Mouse (Mus musculus): ENCODE results near the gene Wdr35. TPM values are rescaled to one million over a fixed set of nuclear protein-coding genes. Genes with fewer than 3 reads are reported as not detected.

The Wdr35 gene
- total and polyA plus RNA-seq, 3 experiments: 3.4 to 9.5 (median 9.0) TPM

DNA sequence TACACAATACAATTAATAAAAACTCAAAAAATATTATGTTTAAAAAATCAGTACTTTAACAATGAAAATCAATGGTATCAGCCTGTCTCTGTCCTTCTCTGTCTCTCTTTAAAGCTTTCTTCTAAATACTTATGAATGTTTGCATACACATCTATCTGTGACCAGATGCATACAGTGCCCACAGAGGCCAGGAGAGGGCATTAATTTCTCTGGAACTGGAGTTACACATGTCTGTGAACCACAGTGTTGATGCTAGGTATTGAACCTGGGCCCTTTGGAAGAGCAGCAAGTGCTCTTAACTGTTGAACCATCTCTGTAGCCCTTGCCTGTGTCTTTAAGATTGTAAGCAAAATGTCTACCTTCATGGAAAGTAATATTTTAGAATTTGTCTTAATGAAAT, 59.4 kb downstream of the Wdr35 start:
- DNase-seq: no peak
- Histone ChIP-seq H3K79me2 (replicated peaks; ENCODE audit: control insufficient read depth, insufficient read depth, low read length) (no peaks in the 10 kb centered on the region), H3K4me3 (no peak overlapping the region), H3K9ac (ENCODE audit: low read depth, low read length) (no peak overlapping the region), H3K4me1 (ENCODE audit: control insufficient read depth, insufficient read depth, low read length) (no peaks in the 10 kb centered on the region), H3K36me3 (ENCODE audit: control insufficient read depth, insufficient read depth, low read length) (no peaks in the 10 kb centered on the region), H3K27me3 (ENCODE audit: control insufficient read depth, insufficient read depth, low read length) (no peaks in the 10 kb centered on the region), H3K27ac (no peak overlapping the region)
- TF ChIP-seq EP300 (IDR thresholded peaks at IDR 0.05; ENCODE audit: insufficient read depth, low read depth, low read length): no peak
- TF ChIP-seq CTCF (IDR thresholded peaks at IDR 0.05): peak; percentile 12; the same call in 1 of the 2 replicates
- intact Hi-C loops (cut with DNase I): no loop called here

DNA sequence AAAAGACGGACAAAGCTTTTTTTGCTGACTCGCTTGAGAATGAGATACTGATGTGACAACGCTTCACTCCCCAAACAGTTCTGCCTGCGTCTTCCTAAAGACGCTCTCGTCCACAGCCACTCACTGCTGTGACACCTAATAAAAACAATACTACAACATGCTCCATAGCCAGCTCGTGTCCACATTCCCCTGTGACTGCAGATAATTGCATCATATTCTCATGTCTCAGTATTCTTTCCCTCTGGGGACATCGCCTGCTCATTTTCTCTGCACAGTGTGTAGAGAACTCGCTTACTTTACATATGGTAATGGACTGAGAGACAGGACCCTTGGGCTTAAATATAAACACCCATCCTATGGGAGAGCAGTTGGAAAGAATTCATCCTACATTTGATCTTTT, 62.7 kb downstream of the Wdr35 start:
- Histone ChIP-seq H3K27me3 (ENCODE audit: control insufficient read depth, insufficient read depth, low read length) (no peaks in the 10 kb centered on the region), H3K9ac (ENCODE audit: low read depth, low read length) (no peak overlapping the region), H3K4me1 (ENCODE audit: control insufficient read depth, insufficient read depth, low read length) (no peaks in the 10 kb centered on the region), H3K79me2 (replicated peaks; ENCODE audit: control insufficient read depth, insufficient read depth, low read length) (no peaks in the 10 kb centered on the region), H3K27ac (no peak overlapping the region), H3K36me3 (ENCODE audit: control insufficient read depth, insufficient read depth, low read length) (no peaks in the 10 kb centered on the region), H3K4me3 (no peak overlapping the region)
- DNase-seq: no peak
- TF ChIP-seq EP300 (IDR thresholded peaks at IDR 0.05; ENCODE audit: insufficient read depth, low read depth, low read length) (no peak), POLR2A (IDR thresholded peaks at IDR 0.05; ENCODE audit: insufficient read depth, low read depth, low read length) (no peak), CTCF (IDR thresholded peaks at IDR 0.05) (no peak)
- intact Hi-C loops (cut with DNase I): no loop called here
- WGBS: 81% methylated on average over 9 of the region's 9 CpGs

DNA sequence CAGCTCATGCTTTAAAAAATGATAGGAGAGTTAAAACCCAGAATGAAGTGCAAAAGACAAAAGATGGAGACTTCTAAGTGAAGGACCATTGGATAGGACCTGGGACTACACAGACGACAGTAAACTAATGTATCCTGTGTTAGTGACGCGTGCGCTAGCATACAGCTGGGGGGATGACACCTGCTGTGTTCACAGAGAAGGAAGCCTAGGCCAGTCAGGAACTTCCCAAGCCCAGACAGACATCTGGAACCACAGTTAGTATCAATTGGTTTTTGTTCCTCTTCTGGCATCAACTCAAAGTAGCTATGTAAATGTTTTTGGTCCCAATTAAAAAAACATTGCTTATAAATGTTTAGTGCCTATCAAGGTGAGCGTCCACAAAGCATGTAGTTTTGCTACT, 66.5 kb downstream of the Wdr35 start:
- Histone ChIP-seq H3K4me3 (no peak overlapping the region), H3K4me1 (ENCODE audit: control insufficient read depth, insufficient read depth, low read length) (no peaks in the 10 kb centered on the region), H3K36me3 (ENCODE audit: control insufficient read depth, insufficient read depth, low read length) (no peaks in the 10 kb centered on the region), H3K27ac (no peak overlapping the region), H3K79me2 (replicated peaks; ENCODE audit: control insufficient read depth, insufficient read depth, low read length) (no peaks in the 10 kb centered on the region), H3K27me3 (ENCODE audit: control insufficient read depth, insufficient read depth, low read length) (no peaks in the 10 kb centered on the region), H3K9ac (ENCODE audit: low read depth, low read length) (no peak overlapping the region)
- TF ChIP-seq POLR2A (IDR thresholded peaks at IDR 0.05; ENCODE audit: insufficient read depth, low read depth, low read length) (no peak), EP300 (IDR thresholded peaks at IDR 0.05; ENCODE audit: insufficient read depth, low read depth, low read length) (no peak)
- DNase-seq: no peak
- WGBS: 78% methylated on average over 5 of the region's 5 CpGs
- intact Hi-C loops (cut with DNase I): no loop called here

DNA sequence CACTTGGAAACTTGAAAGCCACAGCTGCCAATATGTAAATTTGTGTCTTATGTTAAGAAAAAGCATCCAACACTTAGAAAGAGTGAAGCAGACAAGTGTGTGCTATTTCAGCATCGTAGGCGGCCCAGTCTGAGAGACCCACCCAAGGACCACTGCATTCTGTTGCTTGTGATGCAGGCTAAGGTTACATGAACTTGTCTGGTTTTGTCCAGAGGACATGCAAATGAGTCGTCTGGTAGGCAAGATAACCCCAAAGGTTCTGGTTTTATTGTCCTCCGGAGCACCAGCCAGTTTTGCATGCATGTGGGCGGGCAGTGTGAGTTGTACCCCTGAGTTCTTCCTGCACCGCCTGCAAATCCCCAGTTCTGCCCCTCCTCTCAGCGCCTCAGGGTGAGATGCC, 67.0 kb downstream of the Wdr35 start:
- intact Hi-C loops (cut with DNase I): no loop called here

DNA sequence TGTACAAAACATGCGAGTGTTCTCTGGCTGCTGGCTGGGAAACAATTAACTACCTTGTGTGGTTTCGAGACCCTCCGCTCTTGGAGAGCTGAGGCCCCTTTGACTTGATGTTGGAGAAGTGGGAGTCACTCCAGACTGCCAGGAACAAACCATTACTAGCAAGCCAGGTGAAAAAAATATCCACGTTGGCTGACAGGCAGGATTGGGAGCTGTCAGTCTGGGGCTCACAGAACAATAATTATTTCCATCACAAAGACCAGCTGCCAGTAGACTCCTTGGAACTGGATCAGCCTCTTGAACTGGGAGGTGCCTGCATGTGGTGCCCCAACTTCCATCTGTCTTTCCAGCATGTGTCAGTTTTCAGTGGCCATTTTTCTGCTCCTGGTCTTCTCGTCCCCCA, 68.6 kb downstream of the Wdr35 start:
- intact Hi-C loops (cut with DNase I): no loop called here

More for the DNA sequence above, 67.0 kb downstream of the Wdr35 start:
- Histone ChIP-seq H3K27ac (no peak overlapping the region), H3K4me3 (no peak overlapping the region), H3K79me2 (replicated peaks; ENCODE audit: control insufficient read depth, insufficient read depth, low read length) (no peaks in the 10 kb centered on the region), H3K4me1 (ENCODE audit: control insufficient read depth, insufficient read depth, low read length) (no peaks in the 10 kb centered on the region), H3K27me3 (ENCODE audit: control insufficient read depth, insufficient read depth, low read length) (no peaks in the 10 kb centered on the region), H3K9ac (ENCODE audit: low read depth, low read length) (no peak overlapping the region), H3K36me3 (ENCODE audit: control insufficient read depth, insufficient read depth, low read length) (no peaks in the 10 kb centered on the region)
- 75% methylated on average over 7 of the region's 7 CpGs for WGBS
- no peak for DNase-seq
- TF ChIP-seq CTCF (IDR thresholded peaks at IDR 0.05): no peak
- no peak for TF ChIP-seq POLR2A (IDR thresholded peaks at IDR 0.05; ENCODE audit: insufficient read depth, low read depth, low read length)
- no peak for TF ChIP-seq EP300 (IDR thresholded peaks at IDR 0.05; ENCODE audit: insufficient read depth, low read depth, low read length)

DNA sequence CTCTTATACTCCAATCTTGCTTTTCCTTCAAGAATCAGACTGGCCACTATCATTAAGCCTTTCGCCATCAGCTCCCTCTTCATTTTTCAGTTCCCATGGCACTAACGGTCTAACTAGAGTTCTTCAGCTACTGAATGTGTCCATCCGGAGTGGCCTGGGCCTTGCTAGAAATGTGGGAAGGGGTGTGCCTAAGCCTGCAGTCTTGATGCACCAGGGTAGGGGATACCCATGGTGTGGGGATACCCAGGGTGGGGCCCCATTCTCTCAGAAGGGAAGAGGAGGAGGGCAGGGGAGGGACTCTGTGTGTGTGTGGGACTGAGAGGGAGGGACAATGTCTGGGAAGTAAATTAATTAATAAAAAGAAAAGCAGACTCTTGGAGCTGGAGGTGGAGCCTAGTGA, 69.1 kb downstream of the Wdr35 start:
- no peaks in the 10 kb centered on the region for H3K27me3 ChIP-seq (ENCODE audit: control insufficient read depth, insufficient read depth, low read length)
- no peak overlapping the region for H3K4me3 ChIP-seq
- no peak overlapping the region for H3K9ac ChIP-seq (ENCODE audit: low read depth, low read length)
- TF ChIP-seq EP300 (IDR thresholded peaks at IDR 0.05; ENCODE audit: insufficient read depth, low read depth, low read length): no peak
- no peak for TF ChIP-seq CTCF (IDR thresholded peaks at IDR 0.05)
- no peak for TF ChIP-seq POLR2A (IDR thresholded peaks at IDR 0.05; ENCODE audit: insufficient read depth, low read depth, low read length)
- WGBS: 91% methylated on average over 3 of the region's 3 CpGs
- H3K79me2 ChIP-seq (replicated peaks; ENCODE audit: control insufficient read depth, insufficient read depth, low read length): no peaks in the 10 kb centered on the region
- no peak for DNase-seq
- intact Hi-C loops (cut with DNase I): no loop called here
- H3K27ac ChIP-seq: no peak overlapping the region
- H3K4me1 ChIP-seq (ENCODE audit: control insufficient read depth, insufficient read depth, low read length): no peaks in the 10 kb centered on the region
- no peaks in the 10 kb centered on the region for H3K36me3 ChIP-seq (ENCODE audit: control insufficient read depth, insufficient read depth, low read length)

More for the DNA sequence above, 68.6 kb downstream of the Wdr35 start:
- Histone ChIP-seq H3K4me1 (ENCODE audit: control insufficient read depth, insufficient read depth, low read length) (no peaks in the 10 kb centered on the region), H3K79me2 (replicated peaks; ENCODE audit: control insufficient read depth, insufficient read depth, low read length) (no peaks in the 10 kb centered on the region), H3K27ac (no peak overlapping the region), H3K36me3 (ENCODE audit: control insufficient read depth, insufficient read depth, low read length) (no peaks in the 10 kb centered on the region), H3K27me3 (ENCODE audit: control insufficient read depth, insufficient read depth, low read length) (no peaks in the 10 kb centered on the region), H3K9ac (ENCODE audit: low read depth, low read length) (no peak overlapping the region), H3K4me3 (no peak overlapping the region)
- TF ChIP-seq EP300 (IDR thresholded peaks at IDR 0.05; ENCODE audit: insufficient read depth, low read depth, low read length) (no peak), CTCF (IDR thresholded peaks at IDR 0.05) (no peak), POLR2A (IDR thresholded peaks at IDR 0.05; ENCODE audit: insufficient read depth, low read depth, low read length) (no peak)
- DNase-seq: no peak
- WGBS: 83% methylated on average over 5 of the region's 5 CpGs
